Mouse (Mus musculus): ENCODE measurements around the gene Snrpf. TPM values are rescaled to one million over a fixed set of nuclear protein-coding genes. Genes with fewer than 3 reads are reported as not detected.
"Not testable (repeated sequence)": the region's sequence is repeated elsewhere in the genome, so short reads cannot be mapped to it uniquely, and the experiment has no call there.

Gene Snrpf
- polyA plus RNA-seq, 1 experiment from 2014 or later = 144 TPM

- no peaks in the 10 kb centered on the region for H3K9me3 ChIP-seq
- no peak overlapping the region for H3K27ac ChIP-seq
- H3K4me2 ChIP-seq (replicated peaks) = no peak overlapping the region
- no peaks in the 10 kb centered on the region for H3K27me3 ChIP-seq
- no peaks in the 10 kb centered on the region for H3K4me1 ChIP-seq
- H3K9ac ChIP-seq = no peak overlapping the region
- no peaks in the 10 kb centered on the region for H3K36me3 ChIP-seq
- no peak overlapping the region for H3K4me3 ChIP-seq
- ATAC-seq (ENCODE audit: insufficient number of reproducible peaks, insufficient read depth, low FRiP score, low TSS enrichment) = no peak
- 67% methylated on average over 4 of the region's 4 CpGs for WGBS
These were observed 14.5 kb downstream of the Snrpf start for GRCm38 (mm10) chr10:93574966-93575365.

- no peaks in the 10 kb centered on the region for H3K9me3 ChIP-seq
- no peaks in the 10 kb centered on the region for H3K27me3 ChIP-seq
- no peak overlapping the region for H3K27ac ChIP-seq
- no peaks in the 10 kb centered on the region for H3K36me3 ChIP-seq
- no peak for ATAC-seq (ENCODE audit: insufficient number of reproducible peaks, insufficient read depth, low FRiP score, low TSS enrichment)
- no peak overlapping the region for H3K9ac ChIP-seq
- H3K4me1 ChIP-seq = no peaks in the 10 kb centered on the region
- WGBS = 64% methylated on average over 2 of the region's 2 CpGs
- H3K4me2 ChIP-seq (replicated peaks) = no peak overlapping the region
- no peak overlapping the region for H3K4me3 ChIP-seq
These were observed 17.3 kb downstream of the Snrpf start for GRCm38 (mm10) chr10:93572209-93572608.

- H3K4me1 ChIP-seq = no peaks in the 10 kb centered on the region
- ATAC-seq (ENCODE audit: insufficient number of reproducible peaks, insufficient read depth, low FRiP score, low TSS enrichment) = no peak
- H3K4me2 ChIP-seq (replicated peaks) = no peak overlapping the region
- H3K9me3 ChIP-seq = no peaks in the 10 kb centered on the region
- H3K27me3 ChIP-seq = no peaks in the 10 kb centered on the region
- no peak overlapping the region for H3K27ac ChIP-seq
- no peak overlapping the region for H3K9ac ChIP-seq
- no peak overlapping the region for H3K4me3 ChIP-seq
- 86% methylated on average over 6 of the region's 6 CpGs for WGBS
- no peaks in the 10 kb centered on the region for H3K36me3 ChIP-seq
These were observed 20.8 kb downstream of the Snrpf start for GRCm38 (mm10) chr10:93568671-93569070.

- no peak overlapping the region for H3K9ac ChIP-seq
- H3K4me1 ChIP-seq = no peaks in the 10 kb centered on the region
- H3K36me3 ChIP-seq = no peaks in the 10 kb centered on the region
- H3K4me2 ChIP-seq (replicated peaks) = no peak overlapping the region
- no peaks in the 10 kb centered on the region for H3K9me3 ChIP-seq
- no peak overlapping the region for H3K27ac ChIP-seq
- no peaks in the 10 kb centered on the region for H3K27me3 ChIP-seq
- WGBS = 84% methylated on average over 11 of the region's 11 CpGs
- ATAC-seq (ENCODE audit: insufficient number of reproducible peaks, insufficient read depth, low FRiP score, low TSS enrichment) = no peak
- no peak overlapping the region for H3K4me3 ChIP-seq
These were observed 21.5 kb downstream of the Snrpf start for GRCm38 (mm10) chr10:93567841-93568566.

GRCm38 (mm10) chr10:93567066-93567465, 22.4 kb downstream of the Snrpf start:
- no peak overlapping the region for H3K9ac ChIP-seq
- H3K4me3 ChIP-seq = no peak overlapping the region
- no peaks in the 10 kb centered on the region for H3K4me1 ChIP-seq
- H3K27me3 ChIP-seq = no peaks in the 10 kb centered on the region
- H3K36me3 ChIP-seq = no peaks in the 10 kb centered on the region
- no peak for ATAC-seq (ENCODE audit: insufficient number of reproducible peaks, insufficient read depth, low FRiP score, low TSS enrichment)
- H3K4me2 ChIP-seq (replicated peaks) = no peak overlapping the region
- WGBS = 87% methylated on average over 10 of the region's 10 CpGs
- H3K9me3 ChIP-seq = no peaks in the 10 kb centered on the region
- no peak overlapping the region for H3K27ac ChIP-seq

GRCm38 (mm10) chr10:93564518-93565090, 24.9 kb downstream of the Snrpf start:
- Histone ChIP-seq H3K4me1 (no peaks in the 10 kb centered on the region), H3K4me3 (no peak overlapping the region), H3K9me3 (no peaks in the 10 kb centered on the region), H3K36me3 (no peaks in the 10 kb centered on the region), H3K4me2 (replicated peaks) (no peak overlapping the region), H3K9ac (no peak overlapping the region), H3K27me3 (no peaks in the 10 kb centered on the region), H3K27ac (no peak overlapping the region)
- WGBS = 91% methylated on average over 14 of the region's 14 CpGs
- ATAC-seq (ENCODE audit: insufficient number of reproducible peaks, insufficient read depth, low FRiP score, low TSS enrichment) = no peak

GRCm38 (mm10) chr10:93559786-93560185, 29.7 kb downstream of the Snrpf start:
- WGBS = 51% methylated on average over 9 of the region's 9 CpGs
- Histone ChIP-seq H3K4me3 (no peak overlapping the region), H3K36me3 (no peaks in the 10 kb centered on the region), H3K27ac (no peak overlapping the region), H3K9me3 (no peaks in the 10 kb centered on the region), H3K4me1 (no peaks in the 10 kb centered on the region), H3K4me2 (replicated peaks) (no peak overlapping the region), H3K27me3 (no peaks in the 10 kb centered on the region), H3K9ac (no peak overlapping the region)
- no peak for ATAC-seq (ENCODE audit: insufficient number of reproducible peaks, insufficient read depth, low FRiP score, low TSS enrichment)

GRCm38 (mm10) chr10:93557971-93558370, 31.5 kb downstream of the Snrpf start:
- not testable (repeated sequence) for ATAC-seq (ENCODE audit: insufficient number of reproducible peaks, insufficient read depth, low FRiP score, low TSS enrichment)
- 75% methylated on average over 2 of the region's 2 CpGs for WGBS

GRCm38 (mm10) chr10:93552596-93552995, 36.9 kb downstream of the Snrpf start:
- 74% methylated on average over 8 of the region's 8 CpGs for WGBS
- no peaks in the 10 kb centered on the region for H3K4me1 ChIP-seq
- H3K4me2 ChIP-seq (replicated peaks) = no peak overlapping the region
- H3K27ac ChIP-seq = no peak overlapping the region
- H3K27me3 ChIP-seq = no peaks in the 10 kb centered on the region
- H3K36me3 ChIP-seq = no peaks in the 10 kb centered on the region
- no peak overlapping the region for H3K4me3 ChIP-seq
- no peak overlapping the region for H3K9ac ChIP-seq
- ATAC-seq (ENCODE audit: insufficient number of reproducible peaks, insufficient read depth, low FRiP score, low TSS enrichment) = no peak
- H3K9me3 ChIP-seq = no peaks in the 10 kb centered on the region

More at GRCm38 (mm10) chr10:93557971-93558370, 31.5 kb downstream of the Snrpf start:
- H3K27ac ChIP-seq; H3K27me3 ChIP-seq; H3K36me3 ChIP-seq; H3K4me2 ChIP-seq (replicated peaks); H3K4me3 ChIP-seq; H3K9ac ChIP-seq; H3K9me3 ChIP-seq; H3K4me1 ChIP-seq: not testable (repeated sequence)

GRCm38 (mm10) chr10:93549821-93550220, 39.7 kb downstream of the Snrpf start:
- no peak for ATAC-seq (ENCODE audit: insufficient number of reproducible peaks, insufficient read depth, low FRiP score, low TSS enrichment)
- no peak overlapping the region for H3K27ac ChIP-seq
- 64% methylated on average over 10 of the region's 10 CpGs for WGBS

GRCm38 (mm10) chr10:93548991-93549390, 40.5 kb downstream of the Snrpf start:
- Histone ChIP-seq H3K27me3 (no peaks in the 10 kb centered on the region), H3K4me2 (replicated peaks) (no peak overlapping the region), H3K36me3 (no peaks in the 10 kb centered on the region), H3K9me3 (no peaks in the 10 kb centered on the region), H3K9ac (no peak overlapping the region), H3K4me1 (no peaks in the 10 kb centered on the region), H3K27ac (no peak overlapping the region), H3K4me3 (no peak overlapping the region)
- 15% methylated on average over 7 of the region's 7 CpGs for WGBS
- 0 out of 2 replicates have a peak, but pooled peaks have one; percentile 35 for ATAC-seq (ENCODE audit: insufficient number of reproducible peaks, insufficient read depth, low FRiP score, low TSS enrichment)

More at GRCm38 (mm10) chr10:93549821-93550220, 39.7 kb downstream of the Snrpf start:
- Histone ChIP-seq H3K4me3 (no peak overlapping the region), H3K9ac (no peak overlapping the region), H3K36me3 (no peaks in the 10 kb centered on the region), H3K4me1 (no peaks in the 10 kb centered on the region), H3K27me3 (no peaks in the 10 kb centered on the region), H3K9me3 (no peaks in the 10 kb centered on the region), H3K4me2 (replicated peaks) (no peak overlapping the region)

GRCm38 (mm10) chr10:93547741-93548270, 41.7 kb downstream of the Snrpf start:
- no peak overlapping the region for H3K4me2 ChIP-seq (replicated peaks)
- ATAC-seq (ENCODE audit: insufficient number of reproducible peaks, insufficient read depth, low FRiP score, low TSS enrichment) = peak; percentile 67; the same call in 1 of the 2 replicates
- no peak overlapping the region for H3K4me3 ChIP-seq

More at GRCm38 (mm10) chr10:93547741-93548270, 41.7 kb downstream of the Snrpf start:
- H3K36me3 ChIP-seq = no peaks in the 10 kb centered on the region
- no peaks in the 10 kb centered on the region for H3K4me1 ChIP-seq
- no peak overlapping the region for H3K9ac ChIP-seq
- 100% methylated on average over 4 of the region's 4 CpGs for WGBS
- no peaks in the 10 kb centered on the region for H3K27me3 ChIP-seq
- no peak overlapping the region for H3K27ac ChIP-seq
- no peaks in the 10 kb centered on the region for H3K9me3 ChIP-seq

Measured in embryonic facial prominence, embryonic 12.5 days (tissue).